Mouse (Mus musculus): ENCODE data around the gene Zfp146.
"Not testable (repeated sequence)": the region's sequence is repeated elsewhere in the genome, so short reads cannot be mapped to it uniquely, and the experiment has no call there.

Gene Zfp146

DNA sequence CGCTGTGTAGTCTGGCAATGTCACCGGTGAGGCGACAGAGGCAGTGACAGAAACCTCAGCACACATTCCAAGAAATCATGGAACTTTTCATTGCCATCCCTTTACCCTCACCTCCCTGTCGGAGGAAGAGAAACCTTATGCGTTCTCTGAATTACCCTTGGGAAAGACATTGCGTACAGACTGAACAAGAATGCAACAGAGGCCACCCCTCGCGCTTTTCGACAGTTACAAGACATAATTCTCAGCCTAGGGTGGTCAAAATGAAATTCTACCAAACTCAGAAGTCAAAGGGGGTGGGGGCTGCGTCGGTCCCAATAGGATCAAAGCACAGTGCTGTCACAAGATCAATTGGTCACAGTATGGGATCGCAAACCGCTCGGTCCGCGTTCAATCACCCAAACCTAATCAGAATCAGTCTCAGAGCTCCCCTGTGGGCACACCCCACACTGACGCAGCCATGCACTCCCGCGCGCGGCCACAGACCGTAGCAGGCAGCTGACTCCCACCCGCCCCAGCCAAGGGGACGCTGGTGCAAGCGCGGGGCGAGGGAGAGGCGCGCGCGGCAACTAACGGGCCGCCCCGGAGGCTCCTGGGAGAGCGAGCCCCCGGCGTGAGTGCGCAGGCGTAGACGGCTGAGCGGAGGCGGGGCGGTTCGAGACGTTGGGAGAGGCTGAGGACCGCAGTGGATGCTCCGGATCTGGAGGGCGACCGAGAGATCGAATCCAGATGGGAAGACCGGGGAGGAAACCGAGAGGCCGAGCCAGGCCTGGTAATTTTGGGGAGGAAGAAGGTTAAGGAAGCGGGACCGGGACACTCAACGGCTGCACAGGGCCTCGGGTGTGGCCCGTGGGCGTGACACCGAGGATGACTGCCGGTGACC, 48.0 kb downstream of the Zfp146 start, which contains the start of gene Zfp382:
Gene Zfp382 (plus strand): TSS at position 635 of the 880 bp plus-strand sequence.
- peak; percentile 93 for DNase-seq

GRCm38 (mm10) chr7:30117935-30118334, 51.6 kb downstream of the Zfp146 start:
- DNase-seq, result not testable (repeated sequence)

- no peak for DNase-seq
Observed at GRCm38 (mm10) chr7:30116076-30116475, 53.5 kb downstream of the Zfp146 start.

Measured in cerebellum, adult 9-11 months (tissue).